Comparison of ENCODE assay signal across 8 mouse cellular contexts in the genomic region with DNA sequence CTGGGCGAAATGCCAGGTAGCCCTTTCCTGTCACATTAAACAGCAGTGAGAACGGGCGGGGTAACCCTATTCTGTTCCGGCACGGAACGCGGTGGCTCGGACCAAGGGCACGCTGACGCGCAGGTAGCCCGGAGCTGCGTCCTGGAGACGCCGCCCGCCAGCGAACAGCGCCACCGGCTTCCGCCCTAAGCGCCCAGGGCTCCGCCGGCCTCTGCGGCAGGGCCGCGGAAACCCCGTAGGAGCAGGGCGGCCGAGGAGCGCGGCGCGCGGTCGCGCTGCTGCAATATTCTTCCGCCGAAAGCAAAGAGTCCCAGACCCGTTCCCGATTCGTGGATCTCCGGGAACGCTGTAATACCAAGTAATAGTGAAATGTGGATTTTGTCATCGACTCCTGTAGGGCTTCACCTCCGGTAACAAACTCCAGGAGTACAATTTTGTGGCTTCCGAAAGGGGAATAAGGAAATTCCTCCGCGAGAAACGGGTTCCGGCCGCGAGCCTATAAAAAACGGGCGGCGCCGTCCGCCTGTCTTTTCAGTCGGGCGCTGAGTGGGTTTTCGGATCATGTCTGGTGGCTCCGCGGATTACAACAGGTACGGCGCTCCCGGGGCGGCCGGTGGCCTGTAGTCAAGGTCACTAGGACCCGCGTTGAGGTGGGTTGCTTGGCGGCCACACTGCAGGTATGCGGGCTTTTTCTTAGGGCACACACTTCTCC. TPM values are rescaled to one million over a fixed set of nuclear protein-coding genes. Genes with fewer than 3 reads are reported as not detected.
DNase-seq lines count a peak whose midpoint lies in the region; ATAC-seq lines count a peak whose summit lies in the region.

Eif4a2 (plus strand) TSS at position 214 of the 712 bp plus-strand sequence.

- WGBS in intestine, embryonic 14.5 days = under 1% methylated on average over 71 of the region's 71 CpGs

- DNase-seq in adrenal gland, adult (ENCODE audit: inconsistent age in 2 of 2, low spot score in 1 of 2) = peak; percentile 94 to 98
- peak; percentile 91 for DNase-seq in embryo, embryonic 10.5 days (ENCODE audit: low spot score)
- DNase-seq in gastrocnemius, postnatal 25 days = peak; percentile 93
- peak; percentile 97 for DNase-seq in intestine, embryonic 14.5 days (ENCODE audit: low spot score)
- DNase-seq in left cerebral cortex, postnatal 14 days (ENCODE audit: low spot score in 2 of 2) = peak; percentile 92 to 94
- peak; percentile 95 for DNase-seq in mesoderm, embryonic 11.5 days (ENCODE audit: low read depth, low spot score)
- peak; percentile 82 to 87 for DNase-seq in right cerebral cortex, postnatal 36 days (ENCODE audit: low spot score in 2 of 2)
- peak; percentile 90 for DNase-seq in yolk sac, embryonic 10.5 days (ENCODE audit: low spot score)

- H3K4me1 ChIP-seq in intestine, embryonic 14.5 days (replicated peaks; ENCODE audit: control insufficient read depth, insufficient read depth, low read length) = peaks cover 11% of the 10 kb centered on the region

- peak; percentile 90 for ATAC-seq in intestine, embryonic 14.5 days (replicated peaks; ENCODE audit: low FRiP score, low TSS enrichment, low read depth)

- H3K27ac ChIP-seq in intestine, embryonic 14.5 days (ENCODE audit: low read depth) = peak within 1 kb of the TSS; percentile 97

- no peaks in the 10 kb centered on the region for H3K27me3 ChIP-seq in intestine, embryonic 14.5 days (replicated peaks; ENCODE audit: control insufficient read depth, insufficient read depth, low read length)

- peaks cover 40% of the 10 kb centered on the region for H3K36me3 ChIP-seq in intestine, embryonic 14.5 days (ENCODE audit: control insufficient read depth, insufficient read depth, low read length)

- H3K9me3 ChIP-seq in intestine, embryonic 14.5 days (ENCODE audit: control insufficient read depth, low read length) = no peaks in the 10 kb centered on the region

- H3K9ac ChIP-seq in intestine, embryonic 14.5 days (ENCODE audit: low read length) = peak within 1 kb of the TSS; percentile 99

- intact Hi-C loops in left cerebral cortex, postnatal 14 days (cut with DNase I) = loop anchor here (1.0 kb wide), 1 partner anchor 20 kb away; the partner anchor contains the start of gene Rfc4

- H3K4me2 ChIP-seq in intestine, embryonic 14.5 days (ENCODE audit: low read length) = peak within 1 kb of the TSS; percentile 99

- H3K4me3 ChIP-seq in intestine, embryonic 14.5 days (ENCODE audit: low read depth, low read length) = peak within 1 kb of the TSS; percentile 78

RNA-seq across cellular contexts. Expression of gene Eif4a2, which starts in this region (rescaled TPM):
- 100 to 1,000 TPM; 362 to 414 TPM for total RNA-seq in gastrocnemius, postnatal 25 days (2021)
- 218 and 243 TPM in 2 replicates for polyA plus RNA-seq in intestine, embryonic 14.5 days (2014; fragmentation: Nextera tagmentation; extraction: Ambion mirVana)
- total RNA-seq in left cerebral cortex, postnatal 14 days (2021) = 100 to 1,000 TPM; 759 to 792 TPM

Comparison
In these comparisons a context has a peak if more than half of its experiments do, and no peak if none do; other contexts are left out.
1. Peak in every context shown above with its lines: DNase-seq, ATAC-seq, H3K4me3 ChIP-seq and H3K27ac ChIP-seq.